Mouse (Mus musculus) Muller cell, postnatal 12 days (primary cell): ENCODE measurements around the gene Nt5c3b.

Experiments used
- DNase-seq: peaks from one replicate; pipeline ENCODE4 v3.0.0-alpha.2; 2015; ENCODE audit errors: inconsistent ontology term

Gene Nt5c3b

DNA sequence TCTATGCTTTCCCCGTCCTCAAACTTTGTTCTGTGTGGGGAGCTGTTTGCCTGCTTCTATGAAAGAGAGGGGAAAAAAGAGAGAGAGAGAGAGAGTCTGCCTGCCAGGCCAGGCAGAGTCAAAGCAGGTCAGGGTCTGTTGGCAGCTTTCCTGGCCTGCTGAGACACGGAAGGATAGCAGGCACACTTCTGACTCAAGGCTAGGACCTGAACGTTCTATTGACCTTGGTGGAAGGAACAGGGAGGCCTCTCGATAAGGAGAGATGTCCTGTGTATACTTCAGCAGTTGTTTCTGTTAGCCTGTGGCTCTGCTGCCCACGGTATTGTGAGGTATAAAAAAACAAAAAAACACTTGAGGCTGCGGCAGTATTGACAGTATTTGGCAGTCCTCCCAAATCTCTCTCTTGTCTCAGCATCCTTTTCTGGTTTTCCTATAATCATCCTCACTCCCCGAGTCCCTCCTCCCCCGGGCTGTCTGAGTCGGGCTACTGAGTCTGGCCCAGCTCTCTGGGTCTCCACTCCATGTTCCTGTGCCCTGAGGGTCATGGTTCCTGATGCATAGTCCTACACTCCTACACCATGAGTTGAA lies 12.9 kb downstream of the Nt5c3b start:
- DNase-seq = peak; percentile 65

- DNase-seq = no peak
Observed at GRCm38 (mm10) chr11:100426820-100427219, 14.8 kb downstream of the Nt5c3b start.

GRCm38 (mm10) chr11:100425851-100426250 lies 15.8 kb downstream of the Nt5c3b start:
- peak; percentile 71 for DNase-seq

DNA sequence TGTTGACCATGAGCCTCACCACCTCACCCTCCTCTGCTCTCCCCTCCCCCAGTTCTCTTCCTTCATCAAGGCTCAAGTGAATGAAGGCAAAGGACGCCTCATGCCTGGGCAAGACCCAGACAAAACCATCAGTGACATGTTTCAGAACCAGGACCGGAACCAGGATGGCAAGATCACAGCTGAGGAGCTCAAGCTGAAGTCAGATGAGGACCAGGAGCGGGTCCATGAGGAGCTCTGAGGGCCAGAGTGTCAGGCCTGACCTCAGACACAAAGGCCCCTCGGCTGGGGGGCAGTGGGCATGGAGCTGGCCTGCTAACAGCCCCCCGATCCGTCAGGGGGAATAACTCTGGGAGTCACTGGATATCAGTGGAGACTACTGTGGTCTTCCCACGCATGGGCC lies 17.8 kb downstream of the Nt5c3b start:
- DNase-seq = no peak

DNA sequence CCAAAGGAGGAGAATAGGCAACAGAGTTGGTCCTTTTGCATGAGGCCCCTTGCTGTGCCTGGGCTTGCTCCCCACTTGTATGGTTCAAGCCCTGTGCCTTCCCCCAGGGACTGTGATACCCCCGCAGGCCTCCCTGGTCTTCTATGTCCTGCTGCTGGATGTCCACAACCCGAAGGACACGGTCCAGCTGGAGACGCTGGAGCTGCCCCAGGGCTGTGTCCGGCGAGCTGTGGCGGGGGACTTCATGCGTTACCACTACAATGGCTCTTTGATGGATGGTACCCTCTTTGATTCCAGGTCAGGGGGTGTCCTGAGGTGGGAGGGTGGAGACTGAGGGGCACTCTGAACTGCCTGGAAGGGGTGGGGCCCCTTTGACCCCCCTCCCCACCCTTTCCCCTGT lies 20.1 kb downstream of the Nt5c3b start:
- no peak for DNase-seq

GRCm38 (mm10) chr11:100414914-100415822 lies 26.4 kb downstream of the Nt5c3b start, which contains the start of gene Fkbp10:
Gene Fkbp10 (plus strand): TSS chr11:100415697.
- DNase-seq = peak; percentile 91

- peak; percentile 94 for DNase-seq
Observed at GRCm38 (mm10) chr11:100414021-100414913, 27.3 kb downstream of the Nt5c3b start, which contains the start of gene P3h4. Gene P3h4 (minus strand): TSS chr11:100414836.

DNA sequence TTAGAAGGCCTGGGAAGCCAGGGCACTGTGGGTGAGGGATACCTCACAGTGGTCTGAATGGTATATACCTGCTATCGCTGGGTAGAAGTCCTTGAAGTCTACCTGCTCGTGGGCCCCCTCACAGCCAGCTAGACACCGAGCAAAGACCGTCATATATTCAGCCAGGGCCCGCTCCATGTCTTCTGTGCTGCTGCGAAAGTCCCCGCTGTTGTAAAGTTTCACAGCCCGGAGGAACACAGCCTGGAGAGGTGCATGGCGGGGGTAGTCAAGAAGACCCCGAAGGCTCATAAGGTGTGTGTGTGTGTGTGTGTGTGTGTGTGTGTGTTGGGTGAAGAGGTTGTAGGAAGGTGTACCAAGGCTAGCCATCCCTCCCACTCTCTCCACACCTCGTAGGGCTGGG lies 28.1 kb downstream of the Nt5c3b start:
- no peak for DNase-seq

DNA sequence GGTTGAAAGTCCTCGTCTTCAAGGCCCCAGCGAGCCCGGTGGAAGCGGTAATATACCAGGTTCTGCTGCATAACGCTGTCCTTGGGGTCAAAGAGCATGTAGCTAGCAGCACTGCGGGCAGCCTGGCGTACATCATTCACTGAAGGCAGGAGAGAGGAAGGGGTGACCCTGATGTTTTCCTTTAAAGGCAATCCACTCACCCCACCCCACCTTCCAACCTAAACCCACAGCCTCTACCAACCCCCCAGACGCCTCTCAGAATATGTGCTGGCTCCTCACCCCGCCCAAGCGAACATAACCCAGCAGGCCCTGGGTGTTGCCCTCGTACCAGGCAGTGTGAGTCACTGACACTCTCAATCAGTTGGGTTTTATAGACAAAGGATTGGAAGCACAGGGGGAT lies 29.9 kb downstream of the Nt5c3b start:
- no peak for DNase-seq

GRCm38 (mm10) chr11:100409686-100410085 lies 31.9 kb downstream of the Nt5c3b start:
- no peak for DNase-seq

GRCm38 (mm10) chr11:100408835-100409462 lies 32.7 kb downstream of the Nt5c3b start:
- DNase-seq = no peak

- peak; percentile 48 for DNase-seq
Observed at GRCm38 (mm10) chr11:100408076-100408834, 33.4 kb downstream of the Nt5c3b start.

- no peak for DNase-seq
Observed at GRCm38 (mm10) chr11:100406995-100407705, 34.5 kb downstream of the Nt5c3b start.

DNA sequence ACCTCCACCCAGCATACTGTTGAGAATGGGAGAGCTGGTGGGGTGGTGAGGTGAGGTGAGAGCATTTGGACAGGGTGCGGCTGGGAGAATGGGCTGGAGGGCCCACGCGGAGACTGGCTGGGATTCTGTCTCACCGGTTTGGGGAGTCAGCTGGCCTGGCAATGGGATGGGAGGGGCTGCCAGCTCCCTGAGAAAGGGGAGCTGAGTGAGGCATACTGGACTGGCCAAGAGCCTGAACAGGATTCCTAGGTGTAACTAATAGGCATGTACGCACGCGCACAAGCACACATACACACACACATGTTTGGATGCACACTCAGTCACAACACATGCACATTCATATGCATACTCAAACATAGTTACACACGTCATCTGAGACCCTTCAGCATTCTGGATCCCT lies 35.3 kb downstream of the Nt5c3b start:
- no peak for DNase-seq

- no peak for DNase-seq
Observed at GRCm38 (mm10) chr11:100404456-100405074, 37.0 kb downstream of the Nt5c3b start.

- DNase-seq = no peak
Observed at GRCm38 (mm10) chr11:100403445-100404134, 38.0 kb downstream of the Nt5c3b start.

DNA sequence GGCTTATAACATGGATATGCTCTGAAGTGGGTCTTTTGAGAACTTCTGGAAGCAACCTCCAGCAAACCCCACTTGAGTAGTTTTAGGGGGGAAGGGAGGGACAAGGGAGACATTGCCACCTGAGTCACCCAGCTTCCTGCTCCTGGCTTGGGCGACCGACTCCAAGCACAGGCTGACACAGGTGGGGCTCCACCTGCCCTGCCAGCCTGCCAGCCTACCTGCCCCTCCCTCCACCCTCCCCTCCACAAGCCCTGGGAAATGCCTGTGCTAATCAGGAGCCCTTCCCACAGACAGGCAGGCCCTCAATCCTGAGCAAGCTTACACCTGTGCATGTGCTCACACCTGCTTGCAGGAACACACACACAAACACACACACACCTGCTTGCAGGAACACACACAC lies 38.9 kb downstream of the Nt5c3b start:
- no peak for DNase-seq

GRCm38 (mm10) chr11:100402240-100402639 lies 39.4 kb downstream of the Nt5c3b start:
- DNase-seq = no peak

- no peak for DNase-seq
Observed at GRCm38 (mm10) chr11:100400842-100401241, 40.8 kb downstream of the Nt5c3b start.
